Mouse (Mus musculus) forelimb bud, embryonic 11.5 days (tissue): ENCODE data around the gene Gm11596.
"Not testable (repeated sequence)": the region's sequence is repeated elsewhere in the genome, so short reads cannot be mapped to it uniquely, and the experiment has no call there.

Experiments used
- DNase-seq: peaks from one replicate; pipeline ENCODE4 v3.0.0-alpha.2; 2012; ENCODE audit warnings: low read depth, low spot score

The Gm11596 gene

DNA sequence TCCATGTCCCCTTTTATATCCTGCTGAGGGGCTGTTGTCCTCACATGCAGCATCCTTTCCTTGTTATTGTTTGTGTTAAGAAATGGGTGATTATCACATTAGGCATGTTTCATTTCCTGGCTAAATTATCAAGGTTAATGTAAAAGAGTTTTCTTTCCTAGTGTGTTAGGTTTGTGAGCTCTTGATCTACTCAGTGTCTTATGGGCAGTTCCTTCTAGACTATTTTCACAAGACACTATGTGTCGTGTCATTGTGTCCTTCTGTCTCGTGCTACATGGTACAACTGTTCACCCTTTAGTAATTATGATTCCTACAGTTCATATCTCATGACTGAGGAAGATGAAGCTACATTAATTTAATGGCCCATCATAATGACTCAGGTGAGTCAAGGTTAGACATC is at the start of gene Gm11596:
Gm11596 (minus strand) TSS at position 101 of the 400 bp plus-strand sequence.
- DNase-seq: no peak

DNA sequence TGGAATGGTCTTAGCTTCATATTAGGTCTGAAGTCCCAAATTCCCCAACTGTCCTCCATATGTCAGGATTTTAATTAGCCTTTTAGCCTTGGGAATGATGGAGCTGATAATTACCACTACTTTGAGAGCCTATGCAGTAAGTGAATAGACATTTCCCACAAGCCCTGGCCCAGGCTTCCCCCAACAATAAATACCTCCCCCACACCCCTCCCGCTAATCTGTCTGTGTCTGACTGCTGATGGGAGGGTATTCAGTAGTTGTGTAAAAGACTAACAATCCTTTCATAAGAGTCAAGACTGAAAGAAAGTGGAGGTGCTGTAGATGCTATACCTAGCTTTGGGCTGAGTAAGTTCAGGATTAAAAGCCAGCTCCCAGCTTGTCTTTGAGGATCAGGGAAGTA is 48.9 kb upstream of the Gm11596 start:
- DNase-seq: peak; percentile 11

GRCm38 (mm10) chr11:99837966-99838365 is 44.7 kb upstream of the Gm11596 start, which contains the start of gene 2300003K06Rik:
Gene 2300003K06Rik, minus strand, starts transcription at chr11:99838066.
- DNase-seq: no peak

DNA sequence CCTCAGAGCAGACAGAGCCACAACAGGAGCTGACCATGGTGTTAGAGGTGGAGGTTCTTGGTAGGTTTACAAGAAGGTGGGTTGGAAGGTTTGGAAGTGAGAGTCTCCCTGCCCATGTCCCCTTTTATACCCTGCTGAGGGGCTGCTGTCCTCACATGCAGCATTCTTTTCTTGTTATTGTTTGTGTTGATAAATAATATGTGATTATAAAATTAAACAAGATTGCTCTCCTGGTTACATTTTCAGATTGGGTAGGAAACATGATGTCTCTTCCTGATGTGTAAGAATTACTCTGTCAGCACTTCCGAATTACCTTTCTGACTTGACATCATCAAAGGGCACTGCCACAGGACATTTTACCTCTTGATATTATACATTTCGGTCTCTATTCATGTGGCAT is 22.3 kb upstream of the Gm11596 start, which contains the start of gene Gm11564:
Gm11564 (minus strand) TSS at position 101 of the 400 bp plus-strand sequence.
- DNase-seq: not testable (repeated sequence)

GRCm38 (mm10) chr11:99809792-99810191 is 16.5 kb upstream of the Gm11596 start, which contains the start of gene Krtap4-13:
Gene Krtap4-13, minus strand, starts transcription at chr11:99809892.
- not testable (repeated sequence) for DNase-seq

DNA sequence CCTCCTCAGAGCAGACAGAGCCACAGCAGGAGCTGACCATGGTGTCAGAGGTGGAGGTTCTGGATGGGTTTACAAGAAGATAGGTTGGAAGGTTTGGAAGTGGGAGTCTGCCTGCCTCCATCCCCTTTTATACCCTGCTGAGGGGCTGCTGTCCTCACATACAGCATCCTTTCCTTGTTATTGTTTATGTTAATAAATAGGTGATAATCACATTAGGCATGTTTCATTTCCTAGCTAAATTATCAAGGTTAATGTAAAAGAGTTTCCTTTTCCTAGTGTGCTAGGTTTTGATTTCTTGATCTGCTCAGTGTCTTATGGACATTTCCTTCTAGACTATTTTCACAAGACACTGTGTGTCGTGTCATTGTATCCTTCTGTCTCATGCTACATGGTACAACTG is 11.1 kb upstream of the Gm11596 start, which contains the start of gene Gm11554:
Gm11554 (minus strand) TSS at position 101 of the 400 bp plus-strand sequence.
- DNase-seq: not testable (repeated sequence)

DNA sequence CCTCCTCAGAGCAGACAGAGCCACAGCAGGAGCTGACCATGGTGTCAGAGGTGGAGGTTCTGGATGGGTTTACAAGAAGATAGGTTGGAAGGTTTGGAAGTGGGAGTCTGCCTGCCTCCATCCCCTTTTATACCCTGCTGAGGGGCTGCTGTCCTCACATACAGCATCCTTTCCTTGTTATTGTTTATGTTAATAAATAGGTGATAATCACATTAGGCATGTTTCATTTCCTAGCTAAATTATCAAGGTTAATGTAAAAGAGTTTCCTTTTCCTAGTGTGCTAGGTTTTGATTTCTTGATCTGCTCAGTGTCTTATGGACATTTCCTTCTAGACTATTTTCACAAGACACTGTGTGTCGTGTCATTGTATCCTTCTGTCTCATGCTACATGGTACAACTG is 5.6 kb upstream of the Gm11596 start, which contains the start of gene Gm11569:
Gm11569 (minus strand) TSS at position 101 of the 400 bp plus-strand sequence.
- DNase-seq: not testable (repeated sequence)

DNA sequence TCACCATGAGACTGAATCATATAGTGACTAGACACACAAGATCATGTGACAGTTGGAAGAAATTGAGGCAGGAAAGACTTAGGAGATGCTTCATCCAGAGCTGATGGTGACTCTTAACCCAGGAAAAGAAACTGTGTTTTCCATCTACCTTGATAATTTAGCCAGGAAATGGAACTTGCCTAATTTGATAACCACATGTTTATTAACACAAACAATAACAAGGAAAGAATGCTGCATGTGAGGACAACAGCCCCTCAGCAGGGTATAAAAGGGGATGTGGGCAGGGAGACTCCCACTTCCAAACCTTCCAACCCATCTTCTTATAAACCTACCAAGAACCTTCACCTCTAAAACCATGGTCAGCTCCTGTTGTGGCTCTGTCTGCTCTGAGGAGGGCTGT is 8.4 kb downstream of the Gm11596 start, which contains the start of gene Krtap4-9:
Krtap4-9 (plus strand) TSS at position 301 of the 400 bp plus-strand sequence.
- not testable (repeated sequence) for DNase-seq

GRCm38 (mm10) chr11:99780604-99781003 is 12.7 kb downstream of the Gm11596 start, which contains the start of gene Krtap4-8:
Gene Krtap4-8, minus strand, starts transcription at chr11:99780704.
- DNase-seq: no peak

DNA sequence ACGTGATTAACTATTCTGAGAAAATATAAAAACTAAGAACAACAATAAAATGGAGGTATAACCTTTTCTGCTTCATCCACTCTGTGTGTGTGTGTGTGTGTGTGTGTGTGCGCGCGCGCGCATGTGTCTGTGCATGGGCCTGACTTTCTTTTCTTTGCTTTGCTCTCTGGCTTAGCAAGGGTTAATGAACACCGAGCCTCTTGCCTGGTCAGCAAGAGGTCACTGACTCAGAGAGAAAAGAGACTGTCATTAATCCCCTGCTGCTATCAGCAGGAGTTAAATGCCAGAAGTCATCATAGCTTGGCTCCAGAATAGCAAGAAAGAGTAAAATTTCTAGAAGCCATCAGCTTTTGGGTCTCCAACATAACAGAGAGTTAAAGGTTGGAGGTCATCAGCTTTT is 14.9 kb downstream of the Gm11596 start:
- DNase-seq: no peak

GRCm38 (mm10) chr11:99772813-99773212 is 20.5 kb downstream of the Gm11596 start, which contains the start of gene Gm11595:
Gene Gm11595, minus strand, starts transcription at chr11:99772913.
- not testable (repeated sequence) for DNase-seq

- DNase-seq: no peak
Observed at GRCm38 (mm10) chr11:99768410-99768809, 24.9 kb downstream of the Gm11596 start.

DNA sequence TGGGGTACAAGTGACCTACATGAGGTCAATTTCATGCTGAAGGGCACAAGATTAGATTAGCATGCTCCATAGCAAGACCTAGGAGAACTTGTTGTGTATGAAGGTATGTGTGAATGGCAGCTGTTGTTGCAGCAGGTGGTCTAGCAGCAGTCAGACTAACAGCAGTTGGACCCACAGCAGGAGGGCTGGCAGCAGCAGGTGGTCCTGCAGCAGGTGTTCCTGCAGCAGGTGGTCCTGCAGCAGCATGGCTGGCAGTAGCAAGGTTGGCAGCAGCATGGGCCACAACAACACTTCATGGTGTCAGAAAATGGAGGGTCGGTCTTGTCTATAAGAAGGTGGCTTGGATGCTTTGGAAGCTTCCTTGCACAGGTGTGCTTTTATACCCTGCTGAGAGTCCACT is 34.4 kb downstream of the Gm11596 start:
- DNase-seq: no peak

GRCm38 (mm10) chr11:99743985-99744384 is 49.3 kb downstream of the Gm11596 start:
- DNase-seq: no peak
